Mouse (Mus musculus): Measurements from ENCODE around the gene Celf2.

DNA sequence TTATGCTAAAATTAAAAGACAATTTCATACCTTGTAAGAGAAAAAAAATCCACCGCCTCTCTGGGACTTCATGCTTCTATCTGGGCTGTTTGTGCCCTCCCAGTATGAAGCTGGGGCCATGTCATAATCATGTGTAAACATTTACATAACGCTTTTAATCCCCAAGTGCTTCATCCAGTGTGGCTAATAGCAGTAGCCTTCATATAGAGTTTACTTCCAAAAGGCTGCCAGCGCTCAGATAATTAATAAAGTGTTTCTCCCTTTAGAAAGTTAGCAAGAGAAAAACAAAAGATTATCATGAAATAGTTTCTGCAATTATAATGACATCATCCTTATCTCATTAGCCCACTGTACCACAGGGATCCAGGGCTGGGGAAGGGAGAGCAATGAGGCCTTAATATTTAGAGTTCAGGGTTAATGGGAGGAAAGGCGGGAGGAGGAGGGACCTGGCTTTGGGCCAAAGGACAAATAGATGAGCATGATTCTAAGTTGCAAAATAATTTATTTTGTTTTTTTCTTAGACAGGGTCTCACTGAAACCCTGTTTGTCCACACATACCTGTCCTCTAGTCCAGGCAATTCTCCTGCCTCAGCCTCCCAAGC lies 425.8 kb downstream of the Celf2 start:
- TF ChIP-seq CTCF (IDR thresholded peaks at IDR 0.05; ENCODE audit: extremely low read depth, insufficient read depth, insufficient read length, insufficient replicate concordance) (no peak), POLR2A (IDR thresholded peaks at IDR 0.05; ENCODE audit: low read depth, low read length) (no peak)
